Mouse (Mus musculus) CD4-positive, CD25-positive, alpha-beta regulatory T cell, adult 2 months (primary cell): Measurements from ENCODE around the gene 3110040N11Rik.
"Not testable (repeated sequence)": the region's sequence is repeated elsewhere in the genome, so short reads cannot be mapped to it uniquely, and the experiment has no call there.

Source experiments
- DNase-seq: peaks from one replicate; pipeline ENCODE4 v3.0.0-alpha.2; 2012; ENCODE audit warnings: low read depth, low spot score

Gene 3110040N11Rik

GRCm38 (mm10) chr7:81789095-81789757 lies at the start of gene 3110040N11Rik:
Gene 3110040N11Rik, minus strand, starts transcription at chr7:81789478.
- peak; percentile 96 for DNase-seq

- DNase-seq = not testable (repeated sequence)
These were observed 48.5 kb upstream of the 3110040N11Rik start for GRCm38 (mm10) chr7:81837771-81838170.

GRCm38 (mm10) chr7:81835430-81835829 lies 46.2 kb upstream of the 3110040N11Rik start:
- DNase-seq = no peak

- peak; percentile 33 for DNase-seq
These were observed 45.6 kb upstream of the 3110040N11Rik start for GRCm38 (mm10) chr7:81834847-81835246.

- DNase-seq = peak; percentile 90
These were observed 40.2 kb upstream of the 3110040N11Rik start, which contains the start of gene Btbd1 for GRCm38 (mm10) chr7:81829379-81829894. Gene Btbd1, minus strand, starts transcription at chr7:81829431.

GRCm38 (mm10) chr7:81828681-81829378 lies 39.6 kb upstream of the 3110040N11Rik start:
- peak; percentile 54 for DNase-seq

GRCm38 (mm10) chr7:81827806-81828667 lies 38.8 kb upstream of the 3110040N11Rik start:
- peak; percentile 41 for DNase-seq

GRCm38 (mm10) chr7:81825381-81825780 lies 36.1 kb upstream of the 3110040N11Rik start:
- no peak for DNase-seq

GRCm38 (mm10) chr7:81824906-81825305 lies 35.6 kb upstream of the 3110040N11Rik start:
- DNase-seq = no peak

GRCm38 (mm10) chr7:81806067-81806466 lies 16.8 kb upstream of the 3110040N11Rik start:
- no peak for DNase-seq

GRCm38 (mm10) chr7:81788536-81788935 lies 742 bp downstream of the 3110040N11Rik start:
- DNase-seq = peak; percentile 37

- DNase-seq = no peak
These were observed 11.5 kb downstream of the 3110040N11Rik start for GRCm38 (mm10) chr7:81777667-81778218.

GRCm38 (mm10) chr7:81775325-81775724 lies 14.0 kb downstream of the 3110040N11Rik start:
- DNase-seq = no peak

- no peak for DNase-seq
These were observed 16.3 kb downstream of the 3110040N11Rik start for GRCm38 (mm10) chr7:81772786-81773539.

- DNase-seq = peak; percentile 82
These were observed 26.0 kb downstream of the 3110040N11Rik start for GRCm38 (mm10) chr7:81763110-81763845.

GRCm38 (mm10) chr7:81762180-81763109 lies 26.8 kb downstream of the 3110040N11Rik start, which contains the start of gene Ramac:
Gene Ramac, plus strand, starts transcription at chr7:81762925.
- DNase-seq = peak; percentile 93

- no peak for DNase-seq
These were observed 41.3 kb downstream of the 3110040N11Rik start for GRCm38 (mm10) chr7:81747956-81748355.

- peak; percentile 15 for DNase-seq
These were observed 45.1 kb downstream of the 3110040N11Rik start for GRCm38 (mm10) chr7:81744145-81744544.

GRCm38 (mm10) chr7:81740010-81740409 lies 49.3 kb downstream of the 3110040N11Rik start:
- DNase-seq = no peak
